Mouse (Mus musculus) CH12.LX (cell line): ENCODE results near the gene Mesd.

ENCODE experiments used
- CTCF ChIP-seq, 2 experiments: IDR thresholded peaks in 1 of 2; conservative IDR thresholded peaks in 1 of 2; 2 replicates each; pipeline ENCODE4 v1.5.1; 2011 to 2012; ENCODE audit warnings: low read depth in 2 of 2, low read length in 2 of 2, improper control_type of control experiment in 1 of 2, inconsistent platforms in 1 of 2, mild to moderate bottlenecking in 1 of 2, moderate library complexity in 1 of 2
- EP300 ChIP-seq: IDR thresholded peaks from 2 replicates; pipeline ENCODE4 v1.6.1; 2011; ENCODE audit warnings: low read length, improper control_type of control experiment
- POLR2A ChIP-seq: IDR thresholded peaks from 2 replicates; pipeline ENCODE4 v1.6.1; 2011; ENCODE audit warnings: low read depth, mild to moderate bottlenecking, improper control_type of control experiment, low read length
- TBP ChIP-seq: conservative IDR thresholded peaks from 2 replicates; pipeline ENCODE4 v1.6.1; 2011; ENCODE audit warnings: low read depth, low read length, improper control_type of control experiment
- ZC3H11A ChIP-seq: IDR thresholded peaks from 2 replicates; pipeline ENCODE4 v1.6.1; 2012; ENCODE audit warnings: low read depth, mild to moderate bottlenecking, inconsistent platforms, low read length, improper control_type of control experiment

- TF ChIP-seq CTCF (conservative IDR thresholded peaks at IDR 0.05 in 1 of 2, IDR thresholded peaks at IDR 0.05 in 1 of 2; ENCODE audit: low read depth in 2 of 2, low read length in 2 of 2) (no peak), EP300 (no peak), POLR2A (no peak), TBP (no peak), ZC3H11A (no peak)
Observed at GRCm38 (mm10) chr7:83840076-83840475, 44.2 kb upstream of the Mesd start.
